In genomic region chr4:125495477-125495876, GRCm38 (mm10) we compare ENCODE assay signal across 12 mouse cellular contexts. TPM values are rescaled to one million over a fixed set of nuclear protein-coding genes. Genes with fewer than 3 reads are reported as not detected.
DNase-seq lines count a peak whose midpoint lies in the region; ATAC-seq and TF ChIP-seq lines count a peak whose summit lies in the region.
"Had no signal": no experiment of that assay in that cellular context is flagged by ENCODE, and none has a peak within 500 bp of the region (broad histone marks: within the 10 kb centered on the region; RNA-seq: fewer than 3 reads in every experiment).

No protein-coding gene starts in this region.

- no peak overlapping the region for H3K4me3 ChIP-seq in forebrain, embryonic 12.5 days (replicated peaks)
- H3K4me3 ChIP-seq in forebrain, embryonic 11.5 days (ENCODE audit: low read depth, low read length): no peak overlapping the region
- no peak overlapping the region for H3K4me3 ChIP-seq in lung, embryonic 14.5 days (ENCODE audit: low read depth, low read length)
- no peak overlapping the region for H3K4me3 ChIP-seq in neural tube, embryonic 15.5 days (replicated peaks)
- H3K4me3 ChIP-seq: intestine, embryonic 15.5 days; liver, embryonic 13.5 days; stomach, embryonic 15.5 days had no signal

- 0 out of 2 replicates have a peak, but pooled peaks have one; percentile 20 for TF ChIP-seq CTCF in lung, embryonic 14.5 days (IDR thresholded peaks at IDR 0.05; ENCODE audit: low read depth)

- WGBS in forebrain, embryonic 12.5 days: 29% methylated on average over 8 of the region's 8 CpGs
- WGBS in forebrain, embryonic 11.5 days: 20% methylated on average over 8 of the region's 8 CpGs
- 21% methylated on average over 8 of the region's 8 CpGs for WGBS in lung, embryonic 14.5 days
- 20% methylated on average over 8 of the region's 8 CpGs for WGBS in neural tube, embryonic 15.5 days

- peaks cover 93% of the 10 kb centered on the region for H3K27me3 ChIP-seq in forebrain, embryonic 12.5 days
- peaks cover 78% of the 10 kb centered on the region for H3K27me3 ChIP-seq in forebrain, embryonic 11.5 days (ENCODE audit: control insufficient read depth, insufficient read depth, low read length)
- H3K27me3 ChIP-seq in lung, embryonic 14.5 days (ENCODE audit: insufficient read depth, low read length): peaks cover 79% of the 10 kb centered on the region
- peaks cover 64% of the 10 kb centered on the region for H3K27me3 ChIP-seq in neural tube, embryonic 15.5 days (replicated peaks)

- no peak overlapping the region for H3K27ac ChIP-seq in forebrain, embryonic 12.5 days
- no peak overlapping the region for H3K27ac ChIP-seq in forebrain, embryonic 11.5 days (ENCODE audit: low read depth, low read length)
- no peak overlapping the region for H3K27ac ChIP-seq in lung, embryonic 14.5 days (ENCODE audit: low read depth)
- H3K27ac ChIP-seq in neural tube, embryonic 15.5 days (replicated peaks): no peak overlapping the region
- H3K27ac ChIP-seq: intestine, embryonic 15.5 days; liver, embryonic 13.5 days; stomach, embryonic 15.5 days had no signal

- no peak overlapping the region for H3K9ac ChIP-seq in forebrain, embryonic 12.5 days
- no peak overlapping the region for H3K9ac ChIP-seq in forebrain, embryonic 11.5 days (ENCODE audit: low read length)
- H3K9ac ChIP-seq in lung, embryonic 14.5 days: no peak overlapping the region
- no peak overlapping the region for H3K9ac ChIP-seq in neural tube, embryonic 15.5 days (replicated peaks)
- H3K9ac ChIP-seq: intestine, embryonic 15.5 days; liver, embryonic 13.5 days; stomach, embryonic 15.5 days had no signal

- DNase-seq in forebrain, embryonic 11.5 days (ENCODE audit: low spot score): no peak
- DNase-seq in lung, embryonic 14.5 days: no peak
- DNase-seq in lung, postnatal 10 days: no peak
- peak; percentile 34 for DNase-seq in embryo, embryonic 11 days
- DNase-seq in thymus, postnatal 14 days: no peak
- DNase-seq in right cerebral cortex, postnatal 14 days: no peak
- DNase-seq: cerebellum, adult 18-20 months; liver, embryonic 13.5 days had no signal

- no peaks in the 10 kb centered on the region for H3K36me3 ChIP-seq in forebrain, embryonic 12.5 days (replicated peaks)
- H3K36me3 ChIP-seq in forebrain, embryonic 11.5 days (ENCODE audit: control insufficient read depth, insufficient read depth, low read length): no peaks in the 10 kb centered on the region
- H3K36me3 ChIP-seq in lung, embryonic 14.5 days (ENCODE audit: insufficient read depth): no peaks in the 10 kb centered on the region
- no peaks in the 10 kb centered on the region for H3K36me3 ChIP-seq in neural tube, embryonic 15.5 days
- H3K36me3 ChIP-seq: intestine, embryonic 15.5 days; liver, embryonic 13.5 days; stomach, embryonic 15.5 days had no signal

- peaks cover 80% of the 10 kb centered on the region for H3K4me1 ChIP-seq in forebrain, embryonic 12.5 days
- peaks cover 22% of the 10 kb centered on the region for H3K4me1 ChIP-seq in forebrain, embryonic 11.5 days (replicated peaks; ENCODE audit: control insufficient read depth, insufficient read depth, low read length)
- no peaks in the 10 kb centered on the region for H3K4me1 ChIP-seq in lung, embryonic 14.5 days (ENCODE audit: insufficient read depth)
- H3K4me1 ChIP-seq in neural tube, embryonic 15.5 days: peaks cover 85% of the 10 kb centered on the region
- H3K4me1 ChIP-seq: liver, embryonic 13.5 days had no signal

- peak overlapping the region; percentile 81 for H3K4me2 ChIP-seq in forebrain, embryonic 12.5 days
- H3K4me2 ChIP-seq in forebrain, embryonic 11.5 days (ENCODE audit: low read depth, low read length, severe bottlenecking): no peak overlapping the region
- no peak overlapping the region for H3K4me2 ChIP-seq in lung, embryonic 14.5 days
- H3K4me2 ChIP-seq in neural tube, embryonic 15.5 days: peak overlapping the region; percentile 76
- H3K4me2 ChIP-seq: intestine, embryonic 15.5 days; liver, embryonic 13.5 days; stomach, embryonic 15.5 days had no signal

- no peaks in the 10 kb centered on the region for H3K9me3 ChIP-seq in forebrain, embryonic 12.5 days
- no peaks in the 10 kb centered on the region for H3K9me3 ChIP-seq in forebrain, embryonic 11.5 days (ENCODE audit: control insufficient read depth, low read length)
- no peaks in the 10 kb centered on the region for H3K9me3 ChIP-seq in lung, embryonic 14.5 days (ENCODE audit: low read depth, low read length)
- no peaks in the 10 kb centered on the region for H3K9me3 ChIP-seq in neural tube, embryonic 15.5 days (replicated peaks)
- H3K9me3 ChIP-seq: intestine, embryonic 15.5 days; liver, embryonic 13.5 days; stomach, embryonic 15.5 days had no signal

- no peak for ATAC-seq in forebrain, embryonic 12.5 days (ENCODE audit: low FRiP score)
- no peak for ATAC-seq in forebrain, embryonic 11.5 days (replicated peaks; ENCODE audit: low FRiP score)
- ATAC-seq in lung, embryonic 14.5 days (ENCODE audit: insufficient read depth): no peak
- ATAC-seq in neural tube, embryonic 15.5 days (ENCODE audit: low FRiP score): no peak
- ATAC-seq: intestine, embryonic 15.5 days had no signal

RNA-seq across cellular contexts. Expression of gene Grik3, which starts 5.0 kb away (rescaled TPM):
- 2.8 and 4.2 TPM in 2 replicates for polyA plus RNA-seq in forebrain, embryonic 12.5 days (2016; fragmentation: Nextera tagmentation; extraction: Ambion mirVana)
- polyA plus RNA-seq in forebrain, embryonic 11.5 days (2014; fragmentation: Nextera tagmentation; extraction: Ambion mirVana): 2.0 and 2.7 TPM in 2 replicates
- 0.01 TPM in 1 of 2 replicates, not detected in the other for polyA plus RNA-seq in lung, embryonic 14.5 days (2014; fragmentation: Nextera tagmentation; extraction: Ambion mirVana)
- polyA plus RNA-seq in neural tube, embryonic 15.5 days (2015; fragmentation: Nextera tagmentation; extraction: Ambion mirVana): 4.0 and 4.4 TPM in 2 replicates

Comparison
In these comparisons a context has a peak if more than half of its experiments do, and no peak if none do; other contexts are left out.
1. H3K4me2 ChIP-seq: peak in forebrain, embryonic 12.5 days (single experiment) and neural tube, embryonic 15.5 days (single experiment); none in forebrain, embryonic 11.5 days (single experiment) and lung, embryonic 14.5 days (single experiment).